In genomic region chr7:44235909-44236308, GRCm38 (mm10) we compare ENCODE assay signal across 24 mouse cellular contexts. TPM values are rescaled to one million over a fixed set of nuclear protein-coding genes. Genes with fewer than 3 reads are reported as not detected.
DNase-seq lines count a peak whose midpoint lies in the region; ATAC-seq and TF ChIP-seq lines count a peak whose summit lies in the region.
"Had no signal": no experiment of that assay in that cellular context is flagged by ENCODE, and none has a peak within 500 bp of the region (broad histone marks: within the 10 kb centered on the region; RNA-seq: fewer than 3 reads in every experiment).

TSS of gene Gm36864 (plus strand) at chr7:44236177.

- TF ChIP-seq POLR2A in kidney, adult 2 months (IDR thresholded peaks at IDR 0.05; ENCODE audit: low read depth, low read length): no peak

- 77% methylated on average over 3 of the region's 3 CpGs for WGBS in heart, embryonic 10.5 days
- 40% methylated on average over 3 of the region's 3 CpGs for WGBS in kidney, adult 2 months
- WGBS in midbrain, embryonic 11.5 days: 94% methylated on average over 3 of the region's 3 CpGs
- WGBS in midbrain, embryonic 16.5 days: 82% methylated on average over 3 of the region's 3 CpGs

- no peaks in the 10 kb centered on the region for H3K4me1 ChIP-seq in heart, embryonic 10.5 days
- no peaks in the 10 kb centered on the region for H3K4me1 ChIP-seq in kidney, adult 2 months (ENCODE audit: control insufficient read depth, insufficient read depth, low read length)
- no peaks in the 10 kb centered on the region for H3K4me1 ChIP-seq in midbrain, embryonic 11.5 days (ENCODE audit: control insufficient read depth, insufficient read depth, low read length)
- H3K4me1 ChIP-seq in midbrain, embryonic 16.5 days (ENCODE audit: control insufficient read depth, insufficient read depth, low read length): no peaks in the 10 kb centered on the region
- H3K4me1 ChIP-seq: embryonic facial prominence, embryonic 12.5 days; forebrain, embryonic 10.5 days; forebrain, embryonic 12.5 days had no signal

- no peak for ATAC-seq in midbrain, embryonic 11.5 days (ENCODE audit: low FRiP score)
- no peak for ATAC-seq in midbrain, embryonic 16.5 days
- ATAC-seq: forebrain, embryonic 14.5 days; forebrain, embryonic 16.5 days had no signal

- H3K27me3 ChIP-seq in heart, embryonic 10.5 days (ENCODE audit: insufficient read depth, poor library complexity, severe bottlenecking): no peaks in the 10 kb centered on the region
- H3K27me3 ChIP-seq in kidney, adult 2 months (replicated peaks; ENCODE audit: control insufficient read depth, insufficient read depth, low read length): no peaks in the 10 kb centered on the region
- H3K27me3 ChIP-seq in midbrain, embryonic 11.5 days (ENCODE audit: control insufficient read depth, insufficient read depth, low read length): no peaks in the 10 kb centered on the region
- no peaks in the 10 kb centered on the region for H3K27me3 ChIP-seq in midbrain, embryonic 16.5 days (ENCODE audit: control insufficient read depth, insufficient read depth, low read depth, low read length)
- H3K27me3 ChIP-seq: embryonic facial prominence, embryonic 12.5 days; forebrain, embryonic 12.5 days had no signal

- no peak within 1 kb of the TSS for H3K27ac ChIP-seq in heart, embryonic 10.5 days
- H3K27ac ChIP-seq in kidney, adult 2 months (ENCODE audit: insufficient read depth, low read depth, low read length): peak within 1 kb of the TSS; percentile 9; the same call in 1 of the 2 replicates
- no peak within 1 kb of the TSS for H3K27ac ChIP-seq in midbrain, embryonic 11.5 days (ENCODE audit: low read depth, low read length)
- H3K27ac ChIP-seq in midbrain, embryonic 16.5 days (ENCODE audit: low read length): no peak within 1 kb of the TSS
- H3K27ac ChIP-seq: embryonic facial prominence, embryonic 12.5 days; forebrain, embryonic 10.5 days; forebrain, embryonic 12.5 days had no signal

- no peak within 1 kb of the TSS for H3K9ac ChIP-seq in midbrain, embryonic 11.5 days (ENCODE audit: low read length)
- no peak within 1 kb of the TSS for H3K9ac ChIP-seq in midbrain, embryonic 16.5 days (ENCODE audit: low read depth, low read length)
- H3K9ac ChIP-seq: embryonic facial prominence, embryonic 12.5 days; forebrain, embryonic 12.5 days had no signal

- H3K36me3 ChIP-seq in heart, embryonic 10.5 days: no peaks in the 10 kb centered on the region
- H3K36me3 ChIP-seq in kidney, adult 2 months (ENCODE audit: control insufficient read depth, insufficient read depth, low read length): no peaks in the 10 kb centered on the region
- no peaks in the 10 kb centered on the region for H3K36me3 ChIP-seq in midbrain, embryonic 11.5 days (ENCODE audit: control insufficient read depth, insufficient read depth, low read length)
- no peaks in the 10 kb centered on the region for H3K36me3 ChIP-seq in midbrain, embryonic 16.5 days (ENCODE audit: control insufficient read depth, insufficient read depth, low read length)
- H3K36me3 ChIP-seq: embryonic facial prominence, embryonic 12.5 days; forebrain, embryonic 10.5 days; forebrain, embryonic 12.5 days had no signal

- no peak within 1 kb of the TSS for H3K4me3 ChIP-seq in heart, embryonic 10.5 days
- no peak within 1 kb of the TSS for H3K4me3 ChIP-seq in kidney, adult 2 months (ENCODE audit: insufficient read depth, low read depth, low read length)
- no peak within 1 kb of the TSS for H3K4me3 ChIP-seq in midbrain, embryonic 11.5 days (ENCODE audit: low read depth, low read length)
- H3K4me3 ChIP-seq in midbrain, embryonic 16.5 days (ENCODE audit: low read depth, low read length): no peak within 1 kb of the TSS
- H3K4me3 ChIP-seq: embryonic facial prominence, embryonic 12.5 days; erythroblast, embryonic 14.5 days; forebrain, embryonic 10.5 days; forebrain, embryonic 12.5 days had no signal

- H3K4me2 ChIP-seq in midbrain, embryonic 11.5 days: no peak within 1 kb of the TSS
- H3K4me2 ChIP-seq in midbrain, embryonic 16.5 days (ENCODE audit: low read length): no peak within 1 kb of the TSS
- H3K4me2 ChIP-seq: embryonic facial prominence, embryonic 12.5 days; forebrain, embryonic 12.5 days had no signal

- no peak for TF ChIP-seq CTCF in kidney, adult 2 months (conservative IDR thresholded peaks at IDR 0.05; ENCODE audit: insufficient read depth, insufficient read length, low read depth, low read length)

- no peaks in the 10 kb centered on the region for H3K9me3 ChIP-seq in heart, embryonic 10.5 days
- H3K9me3 ChIP-seq in midbrain, embryonic 11.5 days (ENCODE audit: control insufficient read depth, low read length): no peaks in the 10 kb centered on the region
- H3K9me3 ChIP-seq in midbrain, embryonic 16.5 days (replicated peaks; ENCODE audit: control insufficient read depth, low read length, poor library complexity, severe bottlenecking): no peaks in the 10 kb centered on the region
- H3K9me3 ChIP-seq: embryonic facial prominence, embryonic 12.5 days; forebrain, embryonic 10.5 days; forebrain, embryonic 12.5 days had no signal

- peak; percentile 74 for DNase-seq in heart, adult 11 months
- no peak for DNase-seq in heart, embryonic 10.5 days (ENCODE audit: low spot score)
- DNase-seq in kidney, adult 2 months: peak; percentile 13
- DNase-seq in kidney, postnatal 25 days: no peak
- peak; percentile 72 for DNase-seq in midbrain, embryonic 11.5 days (ENCODE audit: low spot score, missing footprints)
- DNase-seq: adrenal gland, adult 2 months; adrenal gland, postnatal 10 days; adrenal gland, postnatal 25 days; cerebellum, adult 11 months; cerebellum, adult 18-20 months; cerebellum, adult 8-10 months; cerebellum, adult 9-11 months; cerebellum, postnatal 14 days; cerebellum, postnatal 36 days; embryo, embryonic 11 days had no signal

RNA-seq across cellular contexts. Expression of gene Gm36864, which starts in this region (rescaled TPM):
- polyA plus RNA-seq in heart, embryonic 10.5 days (2016; fragmentation: Nextera tagmentation; extraction: Ambion mirVana): not detected in 2 replicates
- polyA plus RNA-seq in kidney, adult 2 months (2012; rRNA removed): 0.06 TPM in 1 of 2 replicates, not detected in the other
- not detected in 2 replicates for polyA plus RNA-seq in midbrain, embryonic 11.5 days (2014; fragmentation: Nextera tagmentation; extraction: Ambion mirVana)
- not detected in 2 replicates for polyA plus RNA-seq in midbrain, embryonic 16.5 days (2015; fragmentation: Nextera tagmentation; extraction: Ambion mirVana)
- polyA plus RNA-seq: adrenal gland, adult 2 months; brain, embryonic 14.5 days; embryonic facial prominence, embryonic 12.5 days; embryonic facial prominence, embryonic 14.5 days; erythroblast, embryonic 14.5 days; forebrain, embryonic 10.5 days; forebrain, embryonic 12.5 days; forebrain, embryonic 14.5 days; forebrain, embryonic 16.5 days had no signal

Comparison
In these comparisons a context has a peak if more than half of its experiments do, and no peak if none do; other contexts are left out.
1. Peak in DNase-seq and H3K27ac ChIP-seq in kidney, adult 2 months; RNA of the gene not detected or under 1 TPM.
2. Peak in DNase-seq in midbrain, embryonic 11.5 days; RNA of the gene not detected or under 1 TPM.